Mouse (Mus musculus) left cerebral cortex, postnatal 4 days (tissue): ENCODE measurements around the gene Rab39. TPM values are rescaled to one million over a fixed set of nuclear protein-coding genes. Genes with fewer than 3 reads are reported as not detected.

Source experiments
- total RNA-seq, 2 experiments: library from RNA; stranded (reverse); gene quantifications; 2 replicates each; pipeline ENCODE4 v1.2.3; 2021

Gene Rab39
- total RNA-seq, 2 experiments from 2014 or later, result 2.0 to 2.1 TPM

Other genes with a start within 250 kb of the Rab39 start
- 10 to 100 TPM; 23.8 to 24.7 TPM for gene Atm, start 169.5 kb downstream of the Rab39 start, total RNA-seq
- 10 to 100 TPM; 15.4 to 16.4 TPM for gene Npat, start 169.2 kb downstream of the Rab39 start, total RNA-seq
- 100 to 1,000 TPM; 137 to 153 TPM for gene Acat1, start 95.8 kb downstream of the Rab39 start, total RNA-seq
- gene Cul5, start 36.2 kb downstream of the Rab39 start, total RNA-seq, result 10 to 100 TPM; 51.7 to 53.5 TPM
- gene Slc35f2, start 65.3 kb upstream of the Rab39 start, total RNA-seq, result 10 to 100 TPM; 13.1 to 14.1 TPM
- not detected for gene Sln, start 143.9 kb upstream of the Rab39 start, total RNA-seq